Mouse (Mus musculus) monocyte, adult 2 months (primary cell): ENCODE data around the gene Vav1.

Experiments
- DNase-seq, 2 experiments: peaks; one replicate each; pipeline ENCODE4 v3.0.0; 2022; ENCODE audit warnings: low spot score in 2 of 2, low read depth in 1 of 2

Gene Vav1

DNA sequence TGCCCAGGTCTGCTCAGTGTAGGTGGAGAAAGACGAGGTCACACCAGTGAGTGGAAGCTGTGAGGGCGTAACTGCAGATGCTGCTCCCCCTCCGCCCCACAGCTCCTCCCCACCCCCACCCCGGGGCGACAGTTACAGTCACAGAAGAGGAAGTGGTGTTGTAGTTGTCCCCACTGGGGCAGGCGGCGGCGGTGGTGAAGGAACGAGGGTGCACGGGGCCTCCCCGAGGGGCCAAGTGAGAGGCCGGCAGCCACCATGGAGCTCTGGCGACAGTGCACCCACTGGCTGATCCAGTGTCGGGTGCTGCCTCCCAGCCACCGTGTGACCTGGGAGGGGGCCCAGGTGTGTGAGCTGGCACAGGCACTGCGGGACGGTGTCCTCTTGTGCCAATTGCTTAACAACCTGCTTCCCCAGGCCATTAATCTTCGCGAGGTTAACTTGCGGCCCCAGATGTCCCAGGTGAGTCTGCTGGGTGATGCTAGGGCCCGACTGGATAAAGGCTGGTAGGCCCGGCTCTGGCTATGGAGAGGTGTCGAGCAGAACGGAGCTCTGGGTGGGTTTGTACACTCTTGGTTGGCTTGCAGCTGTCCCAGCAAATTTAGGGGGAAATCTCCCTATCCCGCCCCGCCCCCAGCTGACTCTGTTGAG, at the start of gene Vav1:
TSS of gene Vav1 (plus strand) at position 158 of the 648 bp plus-strand sequence.
- DNase-seq = peak in 1 of 2 experiments; percentile 75

- DNase-seq = no peak
Measured at GRCm38 (mm10) chr17:57229851-57230727, 48.8 kb upstream of the Vav1 start.

DNA sequence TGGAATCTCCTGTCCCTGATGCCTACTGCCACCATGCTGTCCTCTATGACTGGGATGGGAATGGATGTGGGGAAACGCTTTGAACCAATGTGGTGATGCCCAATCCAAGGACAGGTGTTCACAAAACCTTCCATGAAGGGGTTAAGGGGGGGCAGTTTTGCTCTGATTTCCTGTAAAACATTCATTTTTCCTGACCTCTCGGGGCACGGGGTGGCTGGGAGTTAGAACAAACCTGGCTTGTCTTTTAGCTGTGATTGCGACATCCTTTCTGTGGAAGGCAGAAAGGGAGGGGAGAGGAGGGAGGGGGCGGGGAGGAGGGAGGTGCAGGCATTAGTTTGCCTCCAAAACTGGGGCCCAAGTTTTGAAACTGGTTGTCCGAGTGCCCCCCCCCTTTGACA, 48.2 kb upstream of the Vav1 start:
- no peak for DNase-seq

DNA sequence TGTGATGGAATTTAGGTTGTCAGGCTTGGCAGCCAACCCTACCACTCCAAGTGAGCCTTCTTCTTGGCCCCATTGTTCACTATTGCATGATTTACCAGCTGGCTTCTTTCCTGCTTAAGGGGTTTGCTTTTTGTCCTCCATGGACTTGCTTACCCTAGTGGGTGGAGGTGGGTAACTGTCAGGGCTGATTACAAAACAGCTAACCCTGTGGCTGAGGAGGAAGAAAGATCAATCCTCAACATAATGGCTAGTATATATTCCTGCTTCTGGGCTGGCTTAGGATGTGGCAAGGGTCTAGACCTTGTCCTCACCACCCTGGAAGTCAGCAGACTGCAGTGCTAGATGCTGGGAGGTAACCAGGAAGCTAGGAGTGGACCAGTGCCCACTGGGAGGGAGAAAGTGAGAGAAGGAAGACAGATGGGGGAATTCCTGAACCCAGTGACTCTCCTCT, 47.6 kb upstream of the Vav1 start:
- DNase-seq = no peak

GRCm38 (mm10) chr17:57232200-57232599, 46.7 kb upstream of the Vav1 start:
- no peak for DNase-seq

GRCm38 (mm10) chr17:57233038-57233437, 45.9 kb upstream of the Vav1 start:
- no peak for DNase-seq

DNA sequence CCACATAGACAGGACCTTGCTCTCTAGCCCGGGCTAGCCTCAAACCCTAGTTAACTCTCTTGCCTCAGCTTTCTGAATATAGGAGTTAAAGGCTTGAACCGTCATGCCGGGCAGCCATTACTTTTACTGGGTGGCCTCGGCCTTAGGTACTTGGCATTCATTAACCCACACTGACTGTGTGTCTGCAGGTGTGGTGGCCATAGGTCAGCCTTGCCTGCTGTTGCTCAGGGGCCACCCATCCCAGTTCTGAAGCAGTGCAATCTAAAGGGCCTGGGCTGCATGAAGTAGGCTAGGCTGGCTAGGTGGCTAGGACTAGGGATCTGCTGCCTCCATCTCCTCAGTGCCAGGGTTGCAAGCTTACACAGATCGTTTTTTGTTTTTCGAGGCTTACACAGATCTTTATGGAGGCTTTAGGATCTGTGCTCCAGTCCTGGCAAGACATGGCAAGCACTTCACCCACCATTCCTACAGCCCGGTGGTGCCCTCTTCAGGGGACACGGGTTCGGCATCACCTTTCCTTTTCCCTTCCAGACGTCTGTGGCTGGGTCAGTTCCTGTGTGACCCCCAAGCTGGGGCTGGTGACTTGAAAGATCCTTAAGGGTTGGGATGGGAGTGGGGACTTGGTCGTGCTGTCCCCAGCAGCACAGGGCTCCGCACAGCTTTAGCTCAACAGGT, 44.5 kb upstream of the Vav1 start:
- DNase-seq = no peak

DNA sequence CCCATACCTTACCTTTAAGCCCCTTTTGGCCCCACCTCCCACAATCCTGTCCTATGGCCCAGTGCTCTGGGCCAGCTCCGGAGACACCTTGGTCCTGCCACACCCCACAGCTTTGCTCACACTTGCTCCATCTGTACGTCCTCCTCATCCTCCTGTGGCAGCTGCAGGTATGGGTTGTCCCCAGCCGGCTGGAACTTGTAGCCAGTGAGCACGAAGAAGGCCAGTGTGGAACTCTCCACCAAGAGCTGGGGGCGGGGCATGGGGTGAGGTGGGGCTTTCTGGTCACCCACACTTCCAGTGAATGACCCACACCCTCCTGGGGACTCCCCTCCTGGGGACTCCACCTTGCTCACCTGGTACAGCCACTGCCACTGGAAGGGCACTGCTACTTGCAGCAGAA, 43.1 kb upstream of the Vav1 start:
- no peak for DNase-seq

DNA sequence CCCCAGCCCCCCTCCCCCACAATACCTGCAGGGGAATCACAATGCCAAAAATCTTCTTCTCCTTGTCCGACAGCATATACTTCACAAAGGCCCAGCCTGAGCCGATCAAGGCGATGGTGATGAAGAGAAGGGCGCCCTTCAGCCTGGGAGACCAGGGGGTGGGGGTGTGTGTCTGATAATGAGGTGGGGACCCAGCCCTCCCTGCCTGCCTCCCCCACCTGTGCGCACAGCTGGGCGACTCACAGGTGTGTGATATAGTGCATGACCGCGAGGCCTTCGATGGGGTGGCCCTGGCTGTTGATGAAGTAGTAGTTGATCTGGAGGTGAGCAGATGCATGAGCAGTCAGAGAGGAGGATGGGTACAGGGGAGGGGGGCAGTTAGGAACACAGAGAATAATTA, 41.7 kb upstream of the Vav1 start:
- no peak for DNase-seq

DNA sequence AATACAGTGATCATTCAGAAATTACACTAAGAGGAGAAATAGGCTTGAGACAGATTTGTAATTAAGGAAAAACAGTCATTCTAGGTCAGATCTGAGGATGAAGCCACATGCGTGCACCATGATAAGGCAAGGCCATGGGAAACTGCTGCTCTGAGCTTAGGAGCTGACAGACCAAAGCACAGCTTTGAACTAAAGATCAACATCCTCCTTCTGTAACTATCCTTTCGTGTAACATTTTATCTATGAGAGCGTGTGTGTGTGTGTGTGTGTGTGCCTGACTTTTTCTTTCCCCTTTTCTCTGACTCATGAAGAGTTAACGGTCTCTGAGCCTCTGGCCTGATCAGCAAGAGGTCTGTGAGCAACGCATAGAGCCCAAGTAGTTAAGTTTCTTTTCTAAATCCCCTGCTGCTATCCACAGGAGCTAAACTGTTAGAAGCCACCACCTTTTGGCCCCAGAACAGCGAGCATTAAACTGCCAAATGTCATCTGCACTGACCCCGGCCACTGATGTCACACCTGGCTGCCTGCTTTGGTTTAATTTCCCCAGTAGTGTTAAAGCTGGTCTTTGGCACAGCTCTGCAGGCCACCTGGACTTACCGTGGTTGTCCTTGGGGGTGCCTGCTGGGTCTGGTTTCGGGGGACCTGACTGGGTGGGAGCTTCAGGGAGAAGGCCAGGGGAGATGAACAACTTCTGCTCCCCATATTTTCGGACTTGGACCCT, 35.1 kb upstream of the Vav1 start:
- no peak for DNase-seq

GRCm38 (mm10) chr17:57245311-57245929, 33.5 kb upstream of the Vav1 start:
- no peak for DNase-seq

DNA sequence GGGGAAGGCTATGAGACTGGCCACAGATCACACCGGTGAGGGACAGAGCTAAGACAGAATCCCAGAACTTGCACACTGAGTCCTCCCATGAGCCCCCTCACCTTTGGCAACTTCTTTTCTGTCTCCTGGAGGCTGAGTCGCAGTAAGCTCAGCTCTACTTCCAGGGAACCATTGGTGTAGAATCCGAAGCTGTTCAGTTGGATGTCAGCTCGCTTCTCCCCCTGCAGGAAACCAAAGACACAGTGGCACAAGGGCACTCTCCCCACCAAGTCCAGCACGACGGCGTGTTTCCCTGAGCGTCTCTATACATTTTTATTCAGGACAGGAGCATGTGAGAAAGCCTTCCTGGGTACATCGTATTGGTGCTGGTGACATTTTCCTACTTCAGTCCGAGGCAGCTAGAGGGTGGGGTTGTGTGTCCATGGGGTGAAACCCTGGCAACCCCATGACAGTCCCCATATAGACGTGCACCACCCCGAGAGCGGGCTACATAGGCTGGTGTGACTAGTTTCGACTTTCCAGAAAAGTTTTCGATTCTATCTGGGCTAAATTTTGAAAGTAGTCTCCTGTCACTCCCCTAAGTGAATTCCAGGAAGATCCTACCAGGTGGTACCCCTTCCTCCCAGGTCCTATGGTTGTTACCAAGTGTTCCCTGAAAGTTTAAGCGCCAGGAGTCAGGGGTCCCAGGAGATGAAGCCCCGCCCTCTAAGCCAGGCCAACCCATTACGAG, 32.1 kb upstream of the Vav1 start:
- no peak for DNase-seq

- peak; percentile 81 to 90 for DNase-seq
Measured at GRCm38 (mm10) chr17:57247393-57248200, 31.3 kb upstream of the Vav1 start.

DNA sequence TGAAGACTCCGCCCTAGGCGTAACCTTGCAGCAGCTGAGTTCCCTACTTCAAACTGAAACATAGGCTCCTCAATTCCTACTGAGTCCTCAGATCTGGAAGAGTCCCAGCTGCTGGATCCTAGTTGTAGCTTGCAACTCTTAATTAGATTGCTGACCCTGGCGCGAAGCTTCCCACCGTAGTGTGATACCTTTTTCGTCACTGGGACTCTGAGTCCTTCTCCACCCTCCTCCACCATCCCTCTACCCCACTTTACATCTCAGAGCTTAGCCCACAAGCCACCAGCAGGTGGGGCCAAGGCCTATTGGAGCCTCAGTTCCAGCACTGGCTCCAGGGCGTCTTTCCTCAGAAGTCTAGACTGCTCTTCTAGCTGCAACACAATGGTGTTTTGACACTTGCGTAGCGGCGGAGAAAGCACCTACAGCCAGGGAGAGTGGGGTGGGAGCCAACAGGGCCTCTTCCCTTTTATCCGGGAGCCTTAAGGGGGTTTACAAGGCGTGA, 30.6 kb upstream of the Vav1 start, which contains the start of gene Gpr108:
TSS of gene Gpr108 (minus strand) at position 246 of the 499 bp plus-strand sequence.
- DNase-seq = peak; percentile 65 to 73

GRCm38 (mm10) chr17:57248771-57249170, 30.1 kb upstream of the Vav1 start:
- DNase-seq = no peak

DNA sequence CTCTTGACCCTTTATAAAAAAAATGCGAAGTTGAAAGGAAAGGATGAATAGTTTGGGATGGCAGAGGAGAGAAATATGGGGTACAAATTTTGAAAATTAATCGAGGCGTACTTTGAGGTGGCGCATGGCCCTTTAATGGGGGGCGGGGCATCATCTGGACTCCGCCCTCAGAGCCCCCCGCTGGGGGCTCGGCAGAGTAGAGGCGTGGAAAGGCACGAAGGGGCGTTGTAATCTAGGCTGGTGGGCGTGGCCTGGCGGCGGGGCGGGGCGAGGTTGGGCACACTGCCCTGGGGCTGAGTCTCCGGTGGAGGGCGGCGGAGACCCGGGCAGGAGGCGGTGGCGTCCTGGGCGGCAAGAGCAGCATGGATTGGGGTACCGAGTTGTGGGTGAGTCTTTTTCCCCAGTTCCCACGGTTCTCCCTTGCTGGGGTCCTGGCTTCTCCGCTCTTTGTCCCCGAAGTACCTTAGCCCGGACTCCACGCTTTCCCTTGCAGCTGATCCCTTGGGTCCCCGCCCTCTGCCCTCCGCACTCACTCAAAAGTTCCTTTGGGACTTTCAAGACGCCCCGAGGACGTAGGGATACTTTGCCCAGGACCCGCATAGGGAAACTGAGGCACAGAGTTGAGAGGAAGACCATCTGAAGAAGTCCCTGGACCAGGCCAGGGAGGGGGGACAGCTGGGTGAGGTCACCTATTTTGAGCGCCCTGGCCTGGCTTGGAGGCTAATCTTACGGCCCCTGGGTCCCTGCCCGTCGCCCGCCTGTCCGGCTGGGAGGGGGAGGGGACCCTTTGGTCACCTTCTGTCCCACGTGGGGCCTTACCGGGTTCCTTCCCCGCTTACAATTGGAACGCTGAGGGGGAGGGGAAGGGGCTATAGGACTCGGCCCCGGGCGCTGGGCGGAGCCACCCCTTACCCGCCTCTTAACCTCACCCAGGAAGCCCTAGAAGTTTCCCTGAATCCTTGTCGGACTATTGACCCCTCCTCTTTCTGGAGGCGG, 29.4 kb upstream of the Vav1 start, which contains the start of gene Trip10:
TSS of gene Trip10 (plus strand) at position 270 of the 996 bp plus-strand sequence.
- DNase-seq = peak; percentile 87 to 92

- no peak for DNase-seq
Measured at GRCm38 (mm10) chr17:57250461-57251160, 28.3 kb upstream of the Vav1 start.
